Mouse (Mus musculus): ENCODE measurements at regions not wholly inside any gene's neighbourhood (a gene's known extent, or its start where the extent isn't known, plus 50 kb on each side); places are given as distances from the start of the nearest gene placed in this dataset.

DNA sequence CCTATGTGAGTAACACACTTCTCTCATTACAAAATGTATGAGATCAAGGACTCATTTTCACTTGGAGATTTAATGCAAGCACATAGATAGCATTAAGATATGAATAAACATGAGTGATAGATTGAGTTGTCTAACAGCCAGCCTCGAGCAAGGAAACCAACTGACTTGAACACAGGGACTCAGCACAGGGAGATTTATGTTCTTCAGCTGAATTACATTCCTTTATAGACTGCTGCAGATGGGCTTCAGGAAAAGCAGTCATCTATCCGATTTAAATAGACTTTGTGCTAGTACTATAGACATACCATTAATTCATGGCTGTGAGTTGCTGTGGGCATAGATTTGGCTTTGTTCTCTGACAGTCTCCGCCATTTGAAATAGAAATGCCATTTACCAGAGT lies 661.9 kb downstream of the Cenpc1 start:
- H3K27ac ChIP-seq (replicated peaks) = no peak overlapping the region
- H3K4me2 ChIP-seq = no peak overlapping the region
- no peaks in the 10 kb centered on the region for H3K9me3 ChIP-seq
- H3K4me1 ChIP-seq (replicated peaks) = no peaks in the 10 kb centered on the region
- 55% methylated on average over 3 of the region's 3 CpGs for WGBS
- no peak overlapping the region for H3K4me3 ChIP-seq
- no peaks in the 10 kb centered on the region for H3K36me3 ChIP-seq
- no peak for ATAC-seq (ENCODE audit: low FRiP score, low read depth)
- H3K9ac ChIP-seq = no peak overlapping the region
- H3K27me3 ChIP-seq = no peaks in the 10 kb centered on the region

DNA sequence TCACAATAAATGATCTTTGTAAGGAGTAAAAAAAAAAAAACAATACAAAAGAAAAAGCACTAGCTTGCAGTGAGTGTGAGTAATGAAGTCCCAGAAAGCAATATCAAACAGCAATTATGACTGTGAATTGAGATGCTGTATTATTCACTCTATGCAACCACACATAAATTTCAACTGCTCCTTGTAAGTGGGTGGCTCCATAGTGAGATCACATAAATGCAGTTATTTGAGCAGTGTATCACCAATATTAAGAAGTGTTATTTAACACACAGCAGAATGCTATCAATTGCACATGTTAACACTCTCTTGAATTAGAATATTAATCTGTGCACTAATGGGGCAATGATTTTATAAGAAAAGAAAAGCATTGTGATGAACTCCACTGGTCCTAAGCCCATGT lies 705.0 kb downstream of the Cenpc1 start:
- no peak for ATAC-seq (ENCODE audit: low FRiP score, low read depth)
- Histone ChIP-seq H3K9ac (no peak overlapping the region), H3K4me1 (replicated peaks) (no peaks in the 10 kb centered on the region), H3K9me3 (no peaks in the 10 kb centered on the region), H3K4me3 (no peak overlapping the region), H3K36me3 (no peaks in the 10 kb centered on the region), H3K27me3 (no peaks in the 10 kb centered on the region), H3K4me2 (no peak overlapping the region), H3K27ac (replicated peaks) (no peak overlapping the region)

DNA sequence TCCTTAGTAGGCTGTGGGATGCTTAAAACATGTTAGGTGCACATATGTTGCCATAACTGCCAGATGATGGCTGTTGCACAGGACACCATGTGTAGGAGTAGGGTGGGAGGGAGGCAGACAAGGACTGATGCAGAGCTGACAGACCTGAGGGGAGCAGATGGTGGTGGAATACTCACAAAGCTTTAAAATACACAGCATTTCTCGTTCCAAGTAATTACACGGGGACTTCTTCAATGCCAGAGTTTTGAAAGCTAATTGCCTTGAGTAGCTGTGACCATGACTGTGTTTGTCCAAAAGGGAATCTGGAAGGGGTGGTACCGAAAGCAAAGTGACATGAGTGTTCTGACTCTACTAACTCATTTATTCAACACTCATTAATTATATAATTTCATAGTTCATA lies 718.6 kb downstream of the Cenpc1 start:
- no peak overlapping the region for H3K27ac ChIP-seq (replicated peaks)
- H3K9me3 ChIP-seq = no peaks in the 10 kb centered on the region
- no peaks in the 10 kb centered on the region for H3K4me1 ChIP-seq (replicated peaks)
- peak; percentile 79 for ATAC-seq (ENCODE audit: low FRiP score, low read depth)
- WGBS = 27% methylated on average over 3 of the region's 3 CpGs
- no peaks in the 10 kb centered on the region for H3K27me3 ChIP-seq
- no peak overlapping the region for H3K4me3 ChIP-seq
- H3K4me2 ChIP-seq = no peak overlapping the region
- no peak overlapping the region for H3K9ac ChIP-seq
- no peaks in the 10 kb centered on the region for H3K36me3 ChIP-seq

DNA sequence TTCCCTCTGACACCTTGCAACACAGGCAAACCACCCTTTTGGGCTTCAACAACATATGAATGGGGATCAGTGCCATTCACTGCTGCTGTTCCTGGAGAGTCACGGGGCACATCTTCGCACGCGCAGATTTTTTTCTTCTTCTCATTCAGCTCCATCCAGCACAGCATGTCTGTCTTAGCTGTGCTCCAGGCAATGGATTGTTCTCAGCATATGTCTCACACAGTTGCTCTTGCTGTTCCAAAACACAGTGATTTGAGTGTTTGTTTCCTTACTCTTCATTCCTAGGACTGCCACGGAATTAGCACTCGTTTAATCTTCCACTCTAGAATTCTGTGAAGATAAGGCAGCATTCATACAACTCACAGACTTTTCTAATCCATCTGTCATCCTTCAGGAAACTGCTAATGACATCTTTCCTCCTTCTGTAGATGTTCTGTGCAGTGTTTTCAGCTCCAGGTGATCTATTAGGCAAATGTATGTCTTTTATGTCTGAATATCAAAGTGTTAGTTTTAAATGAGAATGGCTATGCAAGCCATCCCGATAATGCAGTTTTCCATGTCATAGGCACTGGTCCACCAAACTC lies 719.2 kb downstream of the Cenpc1 start:
- Histone ChIP-seq H3K4me3 (no peak overlapping the region), H3K27me3 (no peaks in the 10 kb centered on the region), H3K36me3 (no peaks in the 10 kb centered on the region), H3K27ac (replicated peaks) (no peak overlapping the region), H3K4me1 (replicated peaks) (no peaks in the 10 kb centered on the region), H3K9ac (no peak overlapping the region), H3K9me3 (no peaks in the 10 kb centered on the region), H3K4me2 (no peak overlapping the region)
- 62% methylated on average over 7 of the region's 7 CpGs for WGBS
- ATAC-seq (ENCODE audit: low FRiP score, low read depth) = no peak

GRCm38 (mm10) chr5:85341383-85341782 lies 724.0 kb downstream of the Cenpc1 start:
- no peak overlapping the region for H3K27ac ChIP-seq (replicated peaks)
- no peaks in the 10 kb centered on the region for H3K27me3 ChIP-seq
- no peak overlapping the region for H3K9ac ChIP-seq
- peak; percentile 67 for ATAC-seq (ENCODE audit: low FRiP score, low read depth)
- H3K4me1 ChIP-seq (replicated peaks) = 0 out of 2 replicates have a peak, but pooled peaks cover 3% of the 10 kb centered on the region
- H3K36me3 ChIP-seq = no peaks in the 10 kb centered on the region
- no peaks in the 10 kb centered on the region for H3K9me3 ChIP-seq
- H3K4me2 ChIP-seq = no peak overlapping the region
- WGBS = 38% methylated on average over 4 of the region's 4 CpGs
- no peak overlapping the region for H3K4me3 ChIP-seq

DNA sequence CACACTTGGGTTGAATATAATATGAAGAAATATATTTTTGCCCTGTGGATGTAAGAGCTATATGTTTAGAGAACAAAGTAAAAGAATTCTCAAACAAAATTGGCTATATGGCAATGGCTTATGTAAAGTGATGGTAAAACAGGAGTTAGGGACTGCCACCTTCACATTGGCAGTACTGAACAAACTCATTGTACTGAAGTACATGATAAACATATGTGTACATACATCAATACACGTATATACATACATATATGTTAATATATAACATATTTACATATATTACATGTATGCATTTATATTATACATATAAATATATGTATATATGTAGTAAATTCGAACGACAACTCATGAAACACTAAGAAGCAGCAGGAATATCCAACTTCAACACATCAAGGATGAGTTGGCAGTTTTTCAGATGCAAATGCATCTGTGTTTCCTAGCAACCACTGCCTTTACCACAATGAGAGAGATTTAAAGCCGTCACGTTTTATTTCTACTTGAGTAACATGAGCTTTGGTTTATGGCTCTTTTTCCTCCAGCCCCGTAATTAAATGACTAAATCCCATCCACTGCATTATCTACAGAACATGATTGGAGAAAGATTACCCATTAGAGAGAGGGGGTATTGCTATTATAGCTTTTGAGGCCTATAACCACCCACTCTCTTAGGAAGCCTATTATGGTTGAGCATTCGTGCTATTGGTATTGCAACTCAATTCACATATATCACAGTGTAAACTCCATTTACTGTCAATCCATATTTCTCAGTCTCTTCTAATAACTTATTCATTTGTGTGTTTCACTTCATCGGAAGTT lies 727.5 kb downstream of the Cenpc1 start:
- Histone ChIP-seq H3K9ac (no peak overlapping the region), H3K36me3 (no peaks in the 10 kb centered on the region), H3K27ac (replicated peaks) (no peak overlapping the region), H3K27me3 (no peaks in the 10 kb centered on the region), H3K4me3 (no peak overlapping the region), H3K4me2 (no peak overlapping the region), H3K9me3 (no peaks in the 10 kb centered on the region), H3K4me1 (replicated peaks) (0 out of 2 replicates have a peak, but pooled peaks cover 3% of the 10 kb centered on the region)
- 40% methylated on average over 8 of the region's 8 CpGs for WGBS
- ATAC-seq (ENCODE audit: low FRiP score, low read depth) = peak; percentile 44; the same call in 1 of the 2 replicates

GRCm38 (mm10) chr5:85336944-85337343 lies 728.4 kb downstream of the Cenpc1 start:
- no peak overlapping the region for H3K4me2 ChIP-seq
- H3K27ac ChIP-seq (replicated peaks) = no peak overlapping the region
- no peak for ATAC-seq (ENCODE audit: low FRiP score, low read depth)
- no peaks in the 10 kb centered on the region for H3K27me3 ChIP-seq
- H3K4me3 ChIP-seq = no peak overlapping the region
- H3K36me3 ChIP-seq = no peaks in the 10 kb centered on the region
- 0 out of 2 replicates have a peak, but pooled peaks cover 3% of the 10 kb centered on the region for H3K4me1 ChIP-seq (replicated peaks)
- WGBS = 89% methylated on average over 1 of the region's 1 CpGs
- no peak overlapping the region for H3K9ac ChIP-seq
- H3K9me3 ChIP-seq = no peaks in the 10 kb centered on the region

Measured in hindbrain, embryonic 15.5 days (tissue).